Mouse (Mus musculus): ENCODE measurements around the gene Marc1.

Gene Marc1

DNA sequence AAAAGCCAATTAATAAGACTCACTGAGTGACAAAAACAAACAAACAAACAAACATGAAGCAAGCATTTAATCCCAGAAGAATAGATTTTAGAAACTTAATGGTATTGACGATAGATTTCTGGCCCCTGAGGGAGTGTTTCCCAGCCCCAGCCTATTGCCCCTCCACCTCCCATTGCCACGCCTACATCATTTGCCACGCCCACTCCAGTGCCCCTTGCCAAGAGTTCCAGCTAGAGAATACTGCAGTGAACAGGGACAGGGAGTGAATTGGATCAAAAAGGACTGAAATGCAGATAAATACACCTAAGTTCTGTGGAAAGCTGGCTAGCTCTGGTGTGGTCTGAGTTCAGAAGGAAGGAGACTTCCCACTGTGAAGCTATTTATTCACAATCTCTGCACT, 47.2 kb downstream of the Marc1 start:
- DNase-seq (ENCODE audit: low read depth, low spot score), result no peak

DNA sequence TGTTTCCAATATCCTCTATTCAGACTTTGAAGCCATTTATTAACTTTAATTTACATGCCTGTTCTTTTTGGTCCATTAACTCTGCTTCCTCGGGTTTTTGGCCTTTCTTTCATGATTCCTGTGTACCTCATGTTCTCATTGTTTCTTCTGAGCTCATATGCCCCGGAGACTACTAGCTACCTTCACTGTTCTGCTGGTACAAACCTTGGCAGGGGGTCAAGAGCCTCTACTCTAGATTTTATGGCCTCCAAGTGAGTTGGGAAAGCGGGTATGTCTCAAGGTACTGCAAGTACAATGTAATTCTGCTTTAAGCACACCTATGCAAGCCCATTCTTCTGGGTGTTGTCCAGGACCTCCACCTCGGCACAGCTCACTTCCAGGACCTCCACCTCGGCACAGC, 48.2 kb downstream of the Marc1 start:
- no peak for DNase-seq (ENCODE audit: low read depth, low spot score)

- no peak for DNase-seq (ENCODE audit: low read depth, low spot score)
These were observed 49.1 kb downstream of the Marc1 start for GRCm38 (mm10) chr1:184761988-184762387.

GRCm38 (mm10) chr1:184752671-184753070, 58.4 kb downstream of the Marc1 start:
- no peak for DNase-seq (ENCODE audit: low read depth, low spot score)

DNA sequence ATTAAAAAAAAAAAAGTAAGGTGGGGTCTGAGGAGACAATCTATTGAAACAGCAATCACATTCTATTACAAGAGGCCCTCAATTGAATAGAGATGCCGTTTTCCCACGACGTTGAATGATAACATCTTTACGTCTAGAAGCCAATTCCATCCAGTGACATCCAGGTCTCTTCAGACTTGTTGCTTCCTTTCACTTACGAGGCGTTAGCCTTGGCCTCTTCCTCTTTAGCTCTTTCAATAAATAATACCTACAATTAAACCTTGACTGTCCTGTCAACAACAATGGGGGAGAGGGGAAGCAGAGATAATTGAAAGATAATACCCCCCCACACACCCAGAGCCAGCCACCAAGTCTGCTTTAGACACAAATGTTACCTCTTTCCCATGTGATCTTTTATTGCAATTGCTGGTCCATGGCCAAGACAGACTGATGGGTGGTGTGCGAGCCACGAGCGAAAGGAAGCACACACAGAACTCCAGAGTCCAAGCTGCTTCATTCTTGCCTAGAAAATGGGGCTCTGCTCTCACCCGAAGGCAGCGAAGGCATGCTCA, 60.9 kb downstream of the Marc1 start:
- no peak for DNase-seq (ENCODE audit: low read depth, low spot score)

GRCm38 (mm10) chr1:184748692-184749152, 62.4 kb downstream of the Marc1 start:
- no peak for DNase-seq (ENCODE audit: low read depth, low spot score)

DNA sequence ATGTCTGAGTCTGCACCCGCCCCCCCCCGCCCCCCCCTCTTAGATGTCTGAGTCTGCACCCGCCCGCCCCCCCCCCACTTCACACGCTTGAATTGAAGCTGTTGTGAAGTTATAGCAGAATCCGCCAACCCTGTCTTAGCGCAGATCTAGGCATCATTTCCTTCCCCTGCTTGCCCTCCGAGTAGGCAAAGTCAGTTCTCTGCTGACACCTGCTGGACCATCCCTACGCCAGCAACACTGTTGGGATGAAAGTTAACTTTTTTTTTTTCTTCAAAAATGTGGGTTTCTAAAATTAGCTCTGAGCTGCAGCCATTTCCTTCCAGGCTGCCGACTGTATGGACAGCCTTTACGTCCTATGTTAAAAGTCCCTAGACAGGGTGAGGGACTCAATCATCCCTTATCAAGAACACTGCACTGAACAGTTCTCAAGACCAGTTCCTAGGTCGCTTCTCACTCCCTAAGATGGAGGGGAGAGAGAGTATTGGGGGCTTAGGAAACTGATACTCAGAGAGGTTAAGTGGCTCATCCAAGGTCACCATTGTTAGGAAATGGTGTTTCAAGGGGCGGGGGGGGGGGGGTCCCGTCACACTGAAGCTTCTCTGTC, 73.1 kb downstream of the Marc1 start:
- no peak for DNase-seq (ENCODE audit: low read depth, low spot score)

GRCm38 (mm10) chr1:184737228-184737627, 73.9 kb downstream of the Marc1 start:
- no peak for DNase-seq (ENCODE audit: low read depth, low spot score)
